Mouse (Mus musculus) hematopoietic stem cell, adult 5-6 weeks (primary cell): ENCODE measurements at regions not wholly inside any gene's neighbourhood (a gene's known extent, or its start where the extent isn't known, plus 50 kb on each side); places are given as distances from the start of the nearest gene placed in this dataset.

Experiments
- ATAC-seq, 2 experiments: fragments of 125-278 bp in 1 of 2; replicated peaks in 1 of 2; 2 replicates each; pipeline ENCODE4 v1.8.0; 2016 to 2017; ENCODE audit warnings: inconsistent platforms in 2 of 2, mild to moderate bottlenecking in 2 of 2, moderate number of reproducible peaks in 2 of 2, low read depth in 1 of 2, moderate TSS enrichment in 1 of 2; ENCODE audit not compliant: low FRiP score in 2 of 2, poor library complexity in 2 of 2, severe bottlenecking in 2 of 2, insufficient read depth in 1 of 2, low TSS enrichment in 1 of 2

DNA sequence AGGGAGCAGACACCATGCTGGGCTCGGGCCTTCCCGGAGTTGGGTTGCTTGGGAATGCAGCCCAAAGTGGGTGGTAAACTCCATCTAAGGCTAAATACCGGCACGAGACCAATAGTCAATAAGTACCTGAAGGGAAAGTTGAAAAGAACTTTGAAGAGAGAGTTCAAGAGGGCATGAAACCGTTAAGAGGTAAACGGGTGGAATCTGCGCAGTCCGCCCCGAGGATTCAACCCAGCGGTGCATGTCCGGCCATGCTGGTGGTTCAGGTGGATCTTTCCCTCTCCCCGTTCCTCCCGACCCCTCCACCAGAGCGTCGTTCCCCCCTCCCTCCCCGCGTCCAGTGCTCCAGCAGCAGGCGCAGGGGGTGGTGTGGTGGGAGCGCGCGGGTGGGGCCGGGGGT lies 179.1 kb upstream of the Arhgef26 start:
- ATAC-seq = peak; percentile 69 to 87

DNA sequence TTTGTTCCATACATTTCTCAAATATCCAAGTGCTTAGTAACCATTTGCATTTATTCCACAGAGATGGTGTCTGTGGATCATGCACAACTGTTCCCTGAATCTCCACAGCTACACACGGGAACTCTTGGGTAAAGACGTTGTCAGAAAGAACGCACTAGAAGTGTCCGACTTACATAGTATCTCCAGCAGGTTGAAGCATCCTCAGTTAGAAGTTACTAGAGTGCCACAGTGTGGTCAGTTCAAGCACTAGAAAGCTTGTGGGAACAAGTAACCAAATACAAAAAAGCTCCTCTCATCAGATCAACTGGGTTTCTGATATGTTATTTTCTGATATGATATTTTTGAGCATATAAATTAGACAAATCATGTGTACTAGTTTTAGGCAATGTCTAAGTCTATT lies 167.5 kb upstream of the Arhgef26 start:
- ATAC-seq = no peak

DNA sequence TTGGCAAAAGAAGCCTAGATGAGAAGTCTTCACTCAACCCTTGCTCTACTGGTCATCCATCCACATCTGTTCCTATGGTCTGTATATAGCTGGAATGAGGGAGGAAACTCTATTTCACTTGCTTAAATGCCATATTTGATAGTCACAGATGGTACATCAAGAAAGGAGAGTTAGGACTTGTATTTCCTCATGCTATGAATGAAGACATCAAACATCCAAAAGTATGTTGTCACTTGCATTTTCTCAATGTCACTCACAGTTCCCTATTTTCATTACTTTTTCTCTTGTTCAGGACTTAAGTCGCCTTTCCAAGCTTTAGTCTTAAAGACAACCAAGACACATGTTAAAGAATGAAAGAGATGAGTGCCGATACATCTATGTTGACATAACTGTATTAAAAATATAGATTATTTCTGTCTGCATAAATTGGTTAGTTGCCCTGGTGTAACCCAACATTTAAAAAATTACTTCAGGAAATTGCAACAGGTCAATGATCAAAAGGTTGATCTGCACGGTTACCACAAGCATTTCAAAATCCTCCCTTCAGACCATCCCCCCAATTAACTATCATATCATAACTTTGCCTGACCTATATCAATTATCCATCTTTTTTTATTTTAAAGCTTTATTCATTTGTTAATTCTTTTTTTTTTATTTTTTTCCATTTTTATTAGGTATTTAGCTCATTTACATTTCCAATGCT lies 150.2 kb upstream of the Arhgef26 start:
- ATAC-seq = peak in 1 of 2 experiments; percentile 32; a peak in 1 of 4 replicates

DNA sequence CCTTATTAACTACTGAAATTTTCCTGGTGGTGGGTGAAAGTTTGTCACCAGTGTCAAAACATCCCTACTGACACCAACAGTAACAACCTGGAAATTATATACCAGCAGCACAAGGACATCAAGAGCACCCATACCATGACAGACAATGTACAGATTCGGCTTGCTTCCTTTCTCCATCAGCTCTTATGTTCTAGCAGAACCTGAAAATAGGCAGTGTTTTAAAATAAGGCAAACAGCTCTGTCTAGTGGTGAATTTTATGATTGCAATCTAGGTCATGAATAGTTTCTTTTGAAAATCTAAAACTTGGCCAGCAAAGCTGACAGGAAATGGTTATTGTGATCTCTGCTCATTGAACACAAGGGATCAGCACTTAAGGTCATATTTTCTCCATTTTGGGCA lies 145.7 kb upstream of the Arhgef26 start:
- peak in 1 of 2 experiments; percentile 51; a peak in 1 of 4 replicates for ATAC-seq

DNA sequence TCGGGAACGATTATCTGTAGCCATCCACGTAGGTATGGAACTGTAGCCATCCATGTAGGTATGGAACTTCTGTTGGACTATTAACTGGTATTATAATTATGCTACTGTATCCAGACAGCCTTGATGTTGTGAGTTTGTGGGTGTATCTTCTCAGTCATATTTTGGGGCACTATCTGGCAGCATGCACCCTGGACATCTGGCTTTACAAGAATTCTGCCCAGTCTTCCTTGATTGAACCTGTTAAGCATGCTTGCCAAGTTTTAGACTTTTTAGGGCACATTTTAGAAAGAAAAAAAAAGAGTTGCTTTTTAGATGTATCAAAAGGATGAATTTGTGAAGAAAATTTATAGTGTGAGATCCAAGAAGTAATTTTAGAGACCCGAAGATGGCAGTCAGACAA lies 143.7 kb upstream of the Arhgef26 start:
- ATAC-seq = no peak

DNA sequence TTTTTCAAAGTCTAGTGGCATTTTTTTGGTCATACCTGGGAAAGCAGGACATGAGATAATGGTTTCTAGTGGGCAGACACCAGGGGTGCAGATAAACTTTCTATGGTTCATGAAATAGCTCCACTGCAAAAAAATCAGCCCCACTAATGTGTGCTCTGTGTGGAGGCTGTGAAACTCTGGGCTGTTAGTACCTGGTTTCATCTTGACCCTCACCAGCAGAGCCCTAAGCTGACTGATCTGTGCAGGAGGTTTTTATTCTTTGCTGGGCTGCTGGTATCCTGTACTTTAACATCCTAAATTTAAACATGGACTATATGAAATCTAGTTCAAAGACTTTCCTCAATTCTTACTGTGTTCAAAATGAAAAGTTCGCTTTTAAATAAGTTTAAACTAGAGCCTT lies 141.5 kb upstream of the Arhgef26 start:
- no peak for ATAC-seq

DNA sequence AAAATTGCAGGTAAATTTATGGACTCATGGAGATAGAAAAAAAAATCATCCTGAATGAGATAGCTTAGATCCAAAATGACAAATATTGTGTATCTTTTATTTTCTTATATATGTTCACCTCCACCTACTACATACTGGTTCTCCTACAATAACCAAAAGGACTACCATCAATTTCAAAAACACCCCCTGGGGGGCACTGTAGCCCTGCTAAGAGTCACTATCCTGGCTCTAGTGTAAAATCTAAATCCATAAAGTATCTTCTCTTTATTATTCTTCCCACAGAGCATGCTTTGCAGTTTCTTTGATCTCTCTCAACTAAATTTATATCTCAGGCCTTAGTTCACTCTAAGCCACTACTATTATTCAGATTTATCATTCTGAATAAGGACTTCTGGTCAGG lies 122.3 kb upstream of the Arhgef26 start:
- ATAC-seq = peak; percentile 39 to 65; a peak in 2 of 4 replicates

DNA sequence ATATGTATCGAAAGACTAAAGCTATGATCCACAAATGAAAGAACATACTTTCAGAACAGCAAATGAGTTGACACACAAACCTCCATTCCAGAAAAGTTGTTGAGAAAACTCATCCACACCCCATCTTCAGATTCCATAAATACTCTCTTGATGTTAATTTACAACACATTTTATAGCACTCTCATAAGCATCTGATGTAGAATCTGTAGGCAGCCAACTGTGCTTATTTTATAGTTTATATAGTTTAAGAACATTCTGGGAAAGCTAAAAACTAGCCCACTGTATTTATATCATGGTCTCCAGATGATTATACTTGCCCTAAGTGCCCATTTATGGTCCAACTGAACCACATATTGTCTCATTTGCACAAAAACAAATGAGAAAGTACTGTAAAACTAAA lies 120.8 kb upstream of the Arhgef26 start:
- no peak for ATAC-seq

DNA sequence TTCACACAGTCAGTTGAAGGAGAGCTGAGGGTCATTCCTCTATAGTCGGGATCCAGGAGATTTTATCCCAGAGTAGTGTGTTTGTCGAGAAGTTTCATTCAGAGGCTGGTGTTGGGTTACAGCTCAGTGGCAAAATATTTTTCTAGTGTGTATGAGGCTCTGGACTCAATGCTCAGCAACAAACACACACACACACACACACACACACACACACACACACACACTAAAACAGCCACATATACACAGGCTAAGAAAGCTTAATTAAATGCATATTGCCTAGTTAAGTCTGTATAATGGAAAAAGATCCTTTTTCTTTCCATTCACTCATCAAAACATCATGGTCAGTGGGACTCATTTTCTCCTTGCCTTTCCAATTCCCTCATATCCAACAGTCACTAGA lies 110.4 kb upstream of the Arhgef26 start:
- ATAC-seq = no peak

DNA sequence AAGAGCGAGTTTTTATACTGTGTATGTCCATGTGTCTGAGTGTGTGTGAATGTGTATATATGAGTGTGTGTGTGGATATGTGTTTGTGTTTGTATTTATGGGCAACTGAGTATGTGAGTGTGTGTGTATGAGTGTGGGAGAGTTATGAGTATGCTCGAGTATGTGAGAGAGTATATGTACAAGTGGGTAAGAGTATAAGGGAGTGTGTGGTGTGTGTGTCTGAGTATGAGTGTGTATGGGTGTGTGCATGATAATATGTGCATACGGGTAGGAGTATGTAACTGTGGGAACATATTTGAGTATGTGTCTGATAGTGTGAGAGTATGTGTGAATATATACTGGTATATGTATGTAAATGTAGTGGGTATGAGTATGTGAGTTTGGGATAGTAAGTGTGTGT lies 110.0 kb upstream of the Arhgef26 start:
- ATAC-seq = no peak

DNA sequence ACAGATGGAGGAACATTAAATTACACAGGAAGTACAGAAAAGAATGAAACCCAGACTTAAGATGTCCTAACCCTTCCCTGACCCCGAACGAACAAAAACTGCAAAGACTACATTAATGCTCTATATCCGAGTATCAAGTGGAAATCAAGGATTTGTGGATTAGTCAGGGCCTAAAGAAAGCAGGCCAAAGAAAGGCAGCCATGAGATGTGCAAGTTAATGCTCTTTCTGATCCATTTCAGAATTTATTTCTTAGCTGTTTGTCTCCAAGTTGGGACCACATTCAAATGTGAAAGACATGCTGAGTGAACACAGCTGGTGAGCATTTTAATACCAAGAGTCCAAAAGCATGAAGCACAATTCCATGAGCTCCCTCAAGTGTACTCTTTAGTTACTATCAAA lies 97.1 kb upstream of the Arhgef26 start:
- no peak for ATAC-seq

DNA sequence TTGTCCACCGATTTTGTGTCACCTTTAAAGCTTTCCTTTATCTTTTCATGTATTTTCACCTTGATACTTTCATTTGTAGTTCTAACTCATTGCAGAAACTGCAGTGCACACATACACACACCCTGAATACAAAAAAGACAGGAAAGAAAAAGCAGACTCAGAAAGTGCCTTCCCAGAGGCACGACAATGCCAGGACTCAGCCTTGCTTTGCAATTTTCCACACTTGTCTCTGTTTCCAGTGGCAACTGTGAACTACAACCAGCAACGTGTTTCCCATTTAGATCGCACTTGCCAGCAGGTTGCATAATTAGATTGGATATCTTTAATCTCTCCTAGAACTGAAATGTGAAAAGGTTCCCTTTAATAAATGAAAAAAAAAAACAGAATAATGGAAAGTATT lies 66.4 kb upstream of the Arhgef26 start:
- ATAC-seq = no peak

DNA sequence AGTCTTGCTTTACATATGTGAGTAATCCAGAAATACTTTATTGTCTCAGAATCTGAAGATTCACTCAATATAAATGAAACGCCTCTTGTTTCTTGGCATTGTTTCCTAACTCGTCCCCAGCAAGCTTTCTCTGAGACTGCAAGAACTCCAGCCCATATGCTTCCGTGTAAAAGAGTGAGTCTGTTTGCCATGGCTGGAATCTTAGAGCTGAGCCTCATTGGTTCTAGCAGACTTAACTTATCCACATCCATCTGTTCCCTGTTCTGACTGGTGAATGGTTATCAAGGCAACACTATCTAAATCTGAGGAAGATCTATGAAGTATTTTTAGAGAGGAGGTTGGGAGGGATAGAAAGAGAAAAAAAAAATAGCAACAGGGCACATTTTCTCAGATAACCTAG lies 59.9 kb upstream of the Arhgef26 start:
- ATAC-seq = no peak

DNA sequence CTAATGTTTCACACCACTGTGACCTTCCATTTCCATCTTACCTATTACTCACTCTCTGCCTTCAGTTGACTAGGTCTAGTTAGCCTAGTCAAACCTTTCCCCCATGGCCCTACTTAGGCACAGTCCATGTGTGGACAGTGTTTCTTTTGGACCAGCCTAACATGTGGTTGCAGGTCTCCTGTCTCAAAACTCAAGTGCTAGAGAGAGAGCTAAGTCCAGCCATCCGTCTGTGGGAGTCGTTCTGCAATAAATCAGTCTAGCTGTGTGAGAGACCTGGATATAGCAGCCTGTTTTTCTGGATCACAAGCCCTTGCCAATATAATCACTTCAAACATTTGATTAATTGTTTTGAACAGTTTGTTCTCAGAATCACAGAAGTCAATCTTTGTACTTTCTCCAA lies 57.2 kb upstream of the Arhgef26 start:
- no peak for ATAC-seq
